Mouse (Mus musculus) lung, postnatal 0 days (tissue): ENCODE results near the gene Adm2.

ENCODE experiments used
- CTCF ChIP-seq: IDR thresholded peaks from 2 replicates; pipeline ENCODE4 v1.5.1; 2016; ENCODE audit warnings: antibody characterized with exemption, mild to moderate bottlenecking
- EP300 ChIP-seq: IDR thresholded peaks from 2 replicates; pipeline ENCODE4 v1.6.1; 2016; ENCODE audit warnings: antibody characterized with exemption, mild to moderate bottlenecking, control low read depth

DNA sequence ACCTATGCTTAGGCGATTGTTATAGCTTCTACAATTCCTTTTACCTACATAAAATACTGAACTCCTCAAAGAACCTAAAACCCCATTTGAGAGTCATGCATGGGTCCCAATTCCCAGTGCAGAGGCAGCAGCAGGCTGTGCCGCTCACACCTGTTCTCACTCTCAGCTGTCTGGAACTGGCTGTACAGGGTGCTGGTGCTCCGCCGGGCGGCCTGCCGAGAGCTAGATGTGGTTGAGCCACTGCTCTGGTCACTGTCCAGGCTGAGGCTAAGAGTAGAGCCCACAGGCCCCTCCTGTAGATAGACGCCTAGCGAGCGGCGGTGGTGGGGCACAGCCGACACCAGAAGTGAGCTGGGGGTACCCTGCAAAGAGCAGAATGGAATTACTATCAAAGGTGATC is 33.1 kb upstream of the Adm2 start:
- TF ChIP-seq CTCF (no peak), EP300 (no peak)
